Mouse (Mus musculus): ENCODE measurements around the gene Agmo. TPM values are rescaled to one million over a fixed set of nuclear protein-coding genes. Genes with fewer than 3 reads are reported as not detected.

Gene Agmo
- total RNA-seq, 1 experiment, result not detected

DNA sequence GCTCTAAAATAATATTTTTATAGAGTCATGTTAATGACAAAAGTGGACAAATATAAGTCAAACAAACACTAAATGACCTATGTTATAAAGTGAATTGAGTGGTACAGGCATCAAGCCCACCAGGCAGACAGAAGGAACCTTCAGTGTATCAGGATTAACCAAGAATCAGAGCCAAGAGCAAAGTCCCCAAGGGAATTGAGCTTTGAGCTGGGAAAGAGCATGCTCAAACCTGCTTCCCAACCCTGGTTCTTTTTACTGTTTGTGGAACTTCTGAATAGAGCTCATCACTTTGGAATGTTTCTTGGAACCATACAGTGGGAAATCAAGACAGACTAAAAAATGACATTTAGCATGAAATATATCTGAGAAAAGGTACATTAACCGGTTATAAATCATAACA is 3.4 kb downstream of the Agmo start:
- no peak for DNase-seq (ENCODE audit: low read depth, low spot score)
- Histone ChIP-seq H3K4me3 (ENCODE audit: insufficient read depth in 1 of 2, low read depth in 1 of 2, low read length in 2 of 2, poor library complexity in 1 of 2, severe bottlenecking in 1 of 2) (no peak overlapping the region), H3K36me3 (ENCODE audit: control insufficient read depth, insufficient read depth, low read length, poor library complexity, severe bottlenecking) (no peaks in the 10 kb centered on the region), H3K9ac (ENCODE audit: insufficient read depth, low read depth, low read length, poor library complexity, severe bottlenecking) (no peak overlapping the region), H3K4me1 (ENCODE audit: control insufficient read depth in 2 of 2, insufficient read depth in 2 of 2, low read length in 2 of 2, poor library complexity in 1 of 2) (no peaks in the 10 kb centered on the region), H3K27ac (ENCODE audit: insufficient read depth, low read depth, low read length, poor library complexity, severe bottlenecking) (no peak overlapping the region), H3K9me3 (ENCODE audit: control insufficient read depth, insufficient read depth, low read depth, low read length) (no peaks in the 10 kb centered on the region)
- TF ChIP-seq CHD2 (IDR thresholded peaks at IDR 0.05; ENCODE audit: low read depth, low read length) (no peak), ZNF384 (IDR thresholded peaks at IDR 0.05; ENCODE audit: low read depth, low read length) (no peak), MAFK (IDR thresholded peaks at IDR 0.05; ENCODE audit: insufficient read depth, low read depth, low read length) (no peak), HCFC1 (IDR thresholded peaks at IDR 0.05; ENCODE audit: borderline replicate concordance, insufficient read depth, low read length) (no peak), ZC3H11A (IDR thresholded peaks at IDR 0.05; ENCODE audit: borderline replicate concordance, low read depth, low read length) (no peak)
- in situ Hi-C loops (cut with MboI; ENCODE audit: low sequenced_read_pairs in 2 of 2, unreplicated experiment in 2 of 2), result no loop called here

DNA sequence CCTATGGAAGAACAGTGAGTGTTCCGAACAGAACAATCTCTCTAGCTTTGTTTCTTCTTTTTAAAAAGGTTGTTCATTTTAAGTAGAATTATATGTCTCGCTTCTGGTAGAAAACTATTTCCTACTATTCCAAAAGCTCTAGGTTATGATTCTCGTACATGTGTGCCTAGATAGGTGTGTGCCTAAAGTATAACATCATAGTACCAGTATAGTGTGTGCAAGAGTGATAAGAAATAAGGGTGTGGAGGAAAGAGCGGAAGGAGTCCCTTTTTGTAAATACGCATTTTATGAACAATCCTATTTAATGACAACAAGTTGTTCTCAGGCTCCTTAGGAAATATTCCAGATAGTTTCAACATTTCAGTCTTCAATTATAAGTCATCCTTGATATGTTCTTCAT is 10.2 kb downstream of the Agmo start:
- TF ChIP-seq CHD2 (IDR thresholded peaks at IDR 0.05; ENCODE audit: low read depth, low read length) (no peak), MAFK (IDR thresholded peaks at IDR 0.05; ENCODE audit: insufficient read depth, low read depth, low read length) (no peak), HCFC1 (IDR thresholded peaks at IDR 0.05; ENCODE audit: borderline replicate concordance, insufficient read depth, low read length) (no peak), ZNF384 (IDR thresholded peaks at IDR 0.05; ENCODE audit: low read depth, low read length) (no peak), ZC3H11A (IDR thresholded peaks at IDR 0.05; ENCODE audit: borderline replicate concordance, low read depth, low read length) (no peak)
- Histone ChIP-seq H3K9me3 (ENCODE audit: control insufficient read depth, insufficient read depth, low read depth, low read length) (no peaks in the 10 kb centered on the region), H3K4me3 (ENCODE audit: insufficient read depth in 1 of 2, low read depth in 1 of 2, low read length in 2 of 2, poor library complexity in 1 of 2, severe bottlenecking in 1 of 2) (no peak overlapping the region), H3K27ac (ENCODE audit: insufficient read depth, low read depth, low read length, poor library complexity, severe bottlenecking) (no peak overlapping the region), H3K36me3 (ENCODE audit: control insufficient read depth, insufficient read depth, low read length, poor library complexity, severe bottlenecking) (no peaks in the 10 kb centered on the region), H3K4me1 (ENCODE audit: control insufficient read depth in 2 of 2, insufficient read depth in 2 of 2, low read length in 2 of 2, poor library complexity in 1 of 2) (no peaks in the 10 kb centered on the region), H3K9ac (ENCODE audit: insufficient read depth, low read depth, low read length, poor library complexity, severe bottlenecking) (no peak overlapping the region)
- DNase-seq (ENCODE audit: low read depth, low spot score), result no peak
- in situ Hi-C loops (cut with MboI; ENCODE audit: low sequenced_read_pairs in 2 of 2, unreplicated experiment in 2 of 2), result no loop called here

DNA sequence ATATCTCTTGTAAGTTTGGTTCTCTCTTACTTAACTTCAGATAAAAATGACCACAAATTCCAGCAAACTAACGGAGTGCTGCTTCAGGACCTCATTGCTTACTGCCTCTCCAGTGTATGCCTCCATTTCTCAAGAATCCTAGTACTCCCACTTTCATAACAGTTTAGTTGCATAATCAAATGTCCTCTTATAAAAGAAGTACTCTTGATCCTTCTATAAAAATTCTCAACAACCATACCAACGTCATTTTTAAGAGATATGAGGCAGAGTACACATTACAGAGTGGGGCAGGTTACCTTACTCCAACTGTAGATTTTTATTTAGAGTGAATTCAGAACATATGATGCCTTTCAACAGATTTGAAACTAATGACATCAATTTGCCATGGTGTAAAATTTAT is 15.7 kb downstream of the Agmo start:
- Histone ChIP-seq H3K36me3 (ENCODE audit: control insufficient read depth, insufficient read depth, low read length, poor library complexity, severe bottlenecking) (no peaks in the 10 kb centered on the region), H3K9me3 (ENCODE audit: control insufficient read depth, insufficient read depth, low read depth, low read length) (no peaks in the 10 kb centered on the region), H3K27ac (ENCODE audit: insufficient read depth, low read depth, low read length, poor library complexity, severe bottlenecking) (no peak overlapping the region), H3K9ac (ENCODE audit: insufficient read depth, low read depth, low read length, poor library complexity, severe bottlenecking) (no peak overlapping the region), H3K4me1 (ENCODE audit: control insufficient read depth in 2 of 2, insufficient read depth in 2 of 2, low read length in 2 of 2, poor library complexity in 1 of 2) (no peaks in the 10 kb centered on the region), H3K4me3 (ENCODE audit: insufficient read depth in 1 of 2, low read depth in 1 of 2, low read length in 2 of 2, poor library complexity in 1 of 2, severe bottlenecking in 1 of 2) (no peak overlapping the region)
- no peak for TF ChIP-seq HCFC1 (IDR thresholded peaks at IDR 0.05; ENCODE audit: borderline replicate concordance, insufficient read depth, low read length)
- no peak for TF ChIP-seq MAFK (IDR thresholded peaks at IDR 0.05; ENCODE audit: insufficient read depth, low read depth, low read length)
- no peak for TF ChIP-seq ZNF384 (IDR thresholded peaks at IDR 0.05; ENCODE audit: low read depth, low read length)
- no peak for TF ChIP-seq CHD2 (IDR thresholded peaks at IDR 0.05; ENCODE audit: low read depth, low read length)
- no peak for TF ChIP-seq ZC3H11A (IDR thresholded peaks at IDR 0.05; ENCODE audit: borderline replicate concordance, low read depth, low read length)
- DNase-seq (ENCODE audit: low read depth, low spot score), result no peak
- in situ Hi-C loops (cut with MboI; ENCODE audit: low sequenced_read_pairs in 2 of 2, unreplicated experiment in 2 of 2), result no loop called here

DNA sequence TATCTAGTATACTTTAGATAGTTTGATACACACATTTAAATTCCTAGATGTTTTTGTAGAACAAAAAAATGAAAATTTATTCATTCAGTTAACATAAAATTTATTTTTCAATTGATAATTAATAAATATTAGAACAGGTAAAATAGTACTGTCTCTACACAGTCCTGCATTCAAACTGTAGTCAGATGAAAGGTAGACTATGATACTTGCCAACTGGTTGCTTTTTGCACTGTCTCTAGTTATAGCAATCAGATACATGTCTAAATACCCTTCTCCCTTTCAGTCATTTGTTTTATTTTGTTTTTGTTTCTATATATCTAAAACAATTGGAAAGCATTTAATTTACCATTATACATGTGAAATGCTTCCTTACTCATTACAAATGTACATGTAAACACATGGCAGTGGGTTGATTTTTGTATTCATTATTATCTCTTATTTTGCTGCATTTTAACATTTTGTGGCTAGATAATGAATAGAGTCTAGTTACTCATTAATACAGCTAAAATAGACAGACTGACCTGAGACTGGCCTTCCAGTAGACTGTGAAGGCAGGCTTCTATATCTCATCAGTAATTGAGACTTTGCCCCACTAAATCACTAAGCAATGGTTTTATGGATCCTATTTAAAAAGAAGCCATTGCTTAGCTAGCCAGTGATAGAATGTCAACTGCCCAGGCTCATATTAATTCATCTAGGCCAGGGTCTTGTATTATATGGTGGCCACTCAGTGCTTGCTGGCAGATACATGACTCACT is 18.5 kb downstream of the Agmo start:
- Histone ChIP-seq H3K9me3 (ENCODE audit: control insufficient read depth, insufficient read depth, low read depth, low read length) (no peaks in the 10 kb centered on the region), H3K4me1 (ENCODE audit: control insufficient read depth in 2 of 2, insufficient read depth in 2 of 2, low read length in 2 of 2, poor library complexity in 1 of 2) (no peaks in the 10 kb centered on the region), H3K9ac (ENCODE audit: insufficient read depth, low read depth, low read length, poor library complexity, severe bottlenecking) (no peak overlapping the region), H3K27ac (ENCODE audit: insufficient read depth, low read depth, low read length, poor library complexity, severe bottlenecking) (no peak overlapping the region), H3K36me3 (ENCODE audit: control insufficient read depth, insufficient read depth, low read length, poor library complexity, severe bottlenecking) (no peaks in the 10 kb centered on the region), H3K4me3 (ENCODE audit: insufficient read depth in 1 of 2, low read depth in 1 of 2, low read length in 2 of 2, poor library complexity in 1 of 2, severe bottlenecking in 1 of 2) (no peak overlapping the region)
- in situ Hi-C loops (cut with MboI; ENCODE audit: low sequenced_read_pairs in 2 of 2, unreplicated experiment in 2 of 2), result no loop called here
- DNase-seq (ENCODE audit: low read depth, low spot score), result no peak
- TF ChIP-seq ZNF384 (IDR thresholded peaks at IDR 0.05; ENCODE audit: low read depth, low read length) (no peak), ZC3H11A (IDR thresholded peaks at IDR 0.05; ENCODE audit: borderline replicate concordance, low read depth, low read length) (no peak), MAFK (IDR thresholded peaks at IDR 0.05; ENCODE audit: insufficient read depth, low read depth, low read length) (no peak), CHD2 (IDR thresholded peaks at IDR 0.05; ENCODE audit: low read depth, low read length) (no peak), HCFC1 (IDR thresholded peaks at IDR 0.05; ENCODE audit: borderline replicate concordance, insufficient read depth, low read length) (no peak)

Data from ES-E14 (cell line).